Mouse (Mus musculus): ENCODE results near the gene Il20. TPM values are rescaled to one million over a fixed set of nuclear protein-coding genes. Genes with fewer than 3 reads are reported as not detected.

The Il20 gene
- polyA plus RNA-seq (2016; fragmentation: Nextera tagmentation; extraction: Ambion mirVana): not detected in 2 replicates

DNA sequence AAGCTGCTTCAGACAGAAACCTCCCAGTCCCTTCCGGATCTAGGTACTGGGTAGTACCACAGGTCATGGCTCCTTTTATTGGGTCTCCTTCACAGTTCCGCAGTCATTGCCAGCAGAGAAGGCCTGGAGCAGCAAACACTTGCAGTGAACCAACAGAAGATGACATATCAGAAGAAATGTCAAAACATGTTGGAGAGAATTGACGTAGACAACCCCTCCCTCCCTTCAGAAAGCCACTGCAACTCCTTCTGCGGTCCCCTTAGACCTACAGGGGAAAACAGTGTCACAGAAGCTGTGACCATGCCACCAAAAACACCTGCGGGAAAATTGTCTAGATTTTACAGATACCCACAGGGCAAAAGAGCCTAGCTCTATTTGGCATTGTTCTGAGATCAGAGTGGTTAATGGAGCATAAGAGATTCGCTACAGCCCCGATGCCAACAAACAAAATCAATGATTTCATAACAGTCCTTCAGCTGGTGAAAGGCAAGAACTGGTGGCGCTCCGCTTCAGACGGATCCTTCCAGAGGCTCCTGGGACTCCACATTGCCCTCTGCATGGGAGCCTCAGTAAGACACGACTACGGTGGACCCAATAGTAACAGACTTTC, at the start of gene Il20:
Gene Il20 (minus strand): TSS at position 51 of the 610 bp plus-strand sequence.
- Histone ChIP-seq H3K9me3 (no peaks in the 10 kb centered on the region), H3K27me3 (ENCODE audit: poor library complexity, severe bottlenecking) (no peaks in the 10 kb centered on the region), H3K4me1 (no peaks in the 10 kb centered on the region), H3K27ac (no peak within 1 kb of the TSS), H3K4me3 (no peak within 1 kb of the TSS), H3K36me3 (replicated peaks) (no peaks in the 10 kb centered on the region)
- WGBS: 86% methylated on average over 12 of the region's 12 CpGs
- no peak for DNase-seq (ENCODE audit: extremely low spot score, low spot score)

DNA sequence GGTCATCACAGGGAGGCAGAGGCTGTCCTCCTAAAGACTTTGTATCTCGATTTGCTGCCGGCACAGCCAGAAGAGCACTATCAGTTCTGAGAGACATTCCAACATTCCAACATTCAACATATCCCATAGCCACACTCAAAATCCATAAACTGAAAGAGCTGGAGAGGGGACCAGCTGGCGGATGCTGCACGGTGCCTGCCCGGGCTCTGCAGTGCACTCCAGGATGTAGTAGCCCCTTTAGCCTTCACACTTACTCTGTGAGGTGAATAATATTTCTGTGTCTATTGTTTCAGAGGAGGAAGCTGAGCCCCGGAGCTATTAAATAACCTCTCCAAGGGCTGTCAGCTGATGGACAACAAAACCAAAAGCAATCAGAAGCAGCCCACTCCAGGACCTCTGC, 35.7 kb upstream of the Il20 start:
- H3K4me1 ChIP-seq: peaks cover 1% of the 10 kb centered on the region; the same call in 1 of the 2 replicates
- no peak overlapping the region for H3K4me3 ChIP-seq
- no peaks in the 10 kb centered on the region for H3K9me3 ChIP-seq
- no peak for DNase-seq (ENCODE audit: extremely low spot score, low spot score)
- WGBS: 78% methylated on average over 6 of the region's 6 CpGs
- no peaks in the 10 kb centered on the region for H3K36me3 ChIP-seq (replicated peaks)
- H3K27ac ChIP-seq: no peak overlapping the region
- no peaks in the 10 kb centered on the region for H3K27me3 ChIP-seq (ENCODE audit: poor library complexity, severe bottlenecking)

DNA sequence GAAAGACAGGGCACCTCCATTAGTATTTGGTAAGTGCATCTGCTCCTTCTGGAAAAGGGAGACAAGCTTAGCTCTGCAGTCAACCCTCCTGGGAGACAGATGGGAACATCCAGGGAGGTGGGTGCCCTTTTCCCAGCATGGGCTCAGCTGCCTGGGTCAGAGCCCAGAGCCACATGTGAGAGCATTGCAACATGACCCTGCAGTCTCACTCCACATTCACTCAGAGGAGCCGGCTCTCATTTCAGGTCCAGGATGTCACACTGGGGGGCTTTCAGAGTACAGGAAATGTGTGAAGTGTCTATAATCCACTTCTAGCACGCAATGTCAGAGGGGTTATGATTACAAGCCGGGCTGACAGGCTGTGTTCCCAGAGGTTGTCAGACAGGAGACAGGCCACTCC, 30.6 kb upstream of the Il20 start:
- Histone ChIP-seq H3K4me3 (no peak overlapping the region), H3K27ac (no peak overlapping the region), H3K4me1 (peaks cover 11% of the 10 kb centered on the region), H3K36me3 (replicated peaks) (no peaks in the 10 kb centered on the region), H3K27me3 (ENCODE audit: poor library complexity, severe bottlenecking) (no peaks in the 10 kb centered on the region), H3K9me3 (no peaks in the 10 kb centered on the region)
- 68% methylated on average over 3 of the region's 3 CpGs for WGBS
- DNase-seq (ENCODE audit: extremely low spot score, low spot score): no peak

DNA sequence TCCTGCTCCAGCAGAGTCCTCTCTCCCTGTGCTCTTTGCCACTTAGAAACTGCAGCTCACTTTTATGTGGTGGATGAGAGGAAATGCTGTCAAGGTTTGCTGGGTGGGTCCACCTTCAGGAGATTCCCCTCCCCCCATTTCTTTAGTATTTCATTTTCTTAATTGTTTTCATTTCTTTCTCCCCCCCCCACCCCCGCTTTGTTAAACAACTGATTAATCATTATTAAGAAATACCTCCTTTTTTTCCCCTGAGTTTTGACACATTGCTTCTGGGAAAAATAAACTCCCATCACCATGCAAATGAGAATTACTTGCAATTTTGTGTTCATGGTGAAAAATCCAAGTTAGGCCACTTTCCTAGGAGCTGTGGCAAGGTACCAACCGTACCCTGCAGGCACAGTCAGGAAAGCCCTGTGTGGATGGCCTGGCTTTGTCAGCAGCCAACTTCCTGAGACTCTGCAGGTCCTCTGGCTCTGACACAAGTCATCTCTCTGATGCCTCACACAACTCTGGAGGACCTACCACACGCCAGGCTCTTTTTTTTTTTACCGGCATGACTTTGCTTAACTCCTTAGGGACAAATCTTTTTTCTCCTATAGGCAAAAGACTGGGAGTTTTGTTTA, 28.9 kb upstream of the Il20 start, which contains the start of gene Il19:
Gene Il19 (minus strand): TSS at position 51 of the 623 bp plus-strand sequence.
- Histone ChIP-seq H3K27me3 (ENCODE audit: poor library complexity, severe bottlenecking) (no peaks in the 10 kb centered on the region), H3K9me3 (no peaks in the 10 kb centered on the region), H3K4me3 (no peak within 1 kb of the TSS), H3K27ac (no peak within 1 kb of the TSS), H3K36me3 (replicated peaks) (no peaks in the 10 kb centered on the region), H3K4me1 (peaks cover 17% of the 10 kb centered on the region)
- no peak for DNase-seq (ENCODE audit: extremely low spot score, low spot score)
- WGBS: 78% methylated on average over 4 of the region's 4 CpGs

DNA sequence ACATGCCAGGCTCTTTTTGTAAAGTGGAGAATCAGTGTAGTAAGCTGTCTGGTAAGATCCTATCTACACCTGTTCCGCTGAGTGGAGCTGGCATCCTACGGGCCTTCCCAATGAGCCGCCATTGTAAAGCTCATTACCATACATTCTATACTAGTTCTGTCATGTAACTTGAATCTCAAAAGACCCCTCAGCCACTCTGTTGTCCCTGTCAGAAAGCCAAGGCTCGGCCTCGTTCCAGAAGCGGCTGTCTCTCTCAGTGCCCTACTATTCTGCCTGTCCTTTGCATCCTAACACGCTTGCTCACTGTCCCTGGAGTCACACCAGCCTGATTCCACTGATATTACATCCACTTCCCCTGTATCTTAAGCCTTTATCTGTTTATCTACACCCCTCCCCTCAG, 26.9 kb upstream of the Il20 start:
- Histone ChIP-seq H3K27me3 (ENCODE audit: poor library complexity, severe bottlenecking) (no peaks in the 10 kb centered on the region), H3K36me3 (replicated peaks) (no peaks in the 10 kb centered on the region), H3K27ac (no peak overlapping the region), H3K9me3 (no peaks in the 10 kb centered on the region), H3K4me1 (peaks cover 17% of the 10 kb centered on the region), H3K4me3 (no peak overlapping the region)
- DNase-seq (ENCODE audit: extremely low spot score, low spot score): no peak
- 86% methylated on average over 7 of the region's 7 CpGs for WGBS

DNA sequence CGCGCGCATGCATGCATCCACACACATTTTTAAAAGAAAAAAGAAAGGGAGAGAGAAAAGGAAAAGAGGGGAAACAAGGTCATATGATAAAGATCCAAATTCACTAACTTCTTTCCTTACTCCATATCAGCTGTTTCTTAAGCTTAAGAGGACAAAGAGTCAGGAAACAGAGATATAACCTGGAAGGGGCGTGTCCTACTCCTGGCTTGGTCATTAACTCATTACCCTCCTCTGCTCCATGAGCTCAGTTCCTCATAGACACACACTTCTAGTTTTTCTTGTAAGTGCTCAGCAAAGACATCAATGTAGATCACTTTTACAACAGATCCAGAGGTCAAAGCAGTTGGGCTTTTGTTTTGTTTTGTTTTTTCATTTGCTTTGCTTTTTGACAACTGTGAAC, 25.9 kb upstream of the Il20 start:
- no peak overlapping the region for H3K4me3 ChIP-seq
- WGBS: 90% methylated on average over 4 of the region's 4 CpGs
- no peaks in the 10 kb centered on the region for H3K27me3 ChIP-seq (ENCODE audit: poor library complexity, severe bottlenecking)
- no peaks in the 10 kb centered on the region for H3K9me3 ChIP-seq
- DNase-seq (ENCODE audit: extremely low spot score, low spot score): no peak
- peaks cover 22% of the 10 kb centered on the region for H3K4me1 ChIP-seq
- H3K36me3 ChIP-seq (replicated peaks): no peaks in the 10 kb centered on the region
- no peak overlapping the region for H3K27ac ChIP-seq

DNA sequence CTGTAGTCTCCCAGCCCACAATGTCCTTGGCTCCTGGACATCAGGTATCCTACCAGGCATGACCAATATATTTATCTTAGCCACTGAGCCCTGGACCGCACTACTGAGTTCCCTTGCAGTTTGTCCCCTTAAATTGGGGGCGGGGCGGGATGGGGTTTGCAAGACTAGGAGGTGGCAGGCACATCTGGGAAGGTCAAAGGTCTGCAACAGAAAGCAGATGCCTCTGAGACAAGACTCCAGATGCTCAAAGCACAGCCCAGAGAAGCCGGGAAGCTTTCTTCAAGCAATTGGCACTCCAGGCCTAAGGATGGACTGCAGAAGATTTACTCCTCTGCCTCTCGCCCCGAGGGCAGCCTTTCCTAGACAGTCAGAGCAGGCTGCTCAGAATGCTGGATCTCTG, 25.1 kb upstream of the Il20 start:
- H3K27ac ChIP-seq: no peak overlapping the region

DNA sequence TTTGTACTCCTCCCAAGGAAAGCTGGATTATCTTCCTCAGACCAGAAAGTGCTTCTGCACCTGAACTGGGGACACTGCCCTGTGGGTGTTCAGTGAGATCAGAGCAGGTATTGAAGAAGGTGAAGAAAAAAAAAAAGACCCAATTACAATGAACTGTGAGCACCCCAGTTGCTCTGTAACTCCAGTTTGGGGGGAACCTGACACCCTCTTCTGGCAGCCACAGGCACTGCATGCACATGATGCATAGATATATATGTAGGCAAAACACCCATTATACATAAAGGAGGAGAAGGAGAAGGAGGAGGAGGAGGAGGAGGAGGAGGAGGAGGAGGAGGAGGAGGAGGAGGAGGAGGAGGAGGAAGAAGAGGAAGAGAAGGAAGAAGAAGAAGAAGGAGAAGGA, 15.2 kb upstream of the Il20 start:
- no peaks in the 10 kb centered on the region for H3K36me3 ChIP-seq (replicated peaks)
- H3K27me3 ChIP-seq (ENCODE audit: poor library complexity, severe bottlenecking): no peaks in the 10 kb centered on the region
- no peak overlapping the region for H3K4me3 ChIP-seq
- H3K27ac ChIP-seq: no peak overlapping the region
- no peak for DNase-seq (ENCODE audit: extremely low spot score, low spot score)
- no peaks in the 10 kb centered on the region for H3K4me1 ChIP-seq
- no peaks in the 10 kb centered on the region for H3K9me3 ChIP-seq

More for the DNA sequence above, 25.1 kb upstream of the Il20 start:
- Histone ChIP-seq H3K36me3 (replicated peaks) (no peaks in the 10 kb centered on the region), H3K9me3 (no peaks in the 10 kb centered on the region), H3K27me3 (ENCODE audit: poor library complexity, severe bottlenecking) (no peaks in the 10 kb centered on the region), H3K4me3 (no peak overlapping the region), H3K4me1 (peaks cover 16% of the 10 kb centered on the region; the same call in 1 of the 2 replicates)
- 49% methylated on average over 6 of the region's 6 CpGs for WGBS
- DNase-seq (ENCODE audit: extremely low spot score, low spot score): peak; percentile 22

DNA sequence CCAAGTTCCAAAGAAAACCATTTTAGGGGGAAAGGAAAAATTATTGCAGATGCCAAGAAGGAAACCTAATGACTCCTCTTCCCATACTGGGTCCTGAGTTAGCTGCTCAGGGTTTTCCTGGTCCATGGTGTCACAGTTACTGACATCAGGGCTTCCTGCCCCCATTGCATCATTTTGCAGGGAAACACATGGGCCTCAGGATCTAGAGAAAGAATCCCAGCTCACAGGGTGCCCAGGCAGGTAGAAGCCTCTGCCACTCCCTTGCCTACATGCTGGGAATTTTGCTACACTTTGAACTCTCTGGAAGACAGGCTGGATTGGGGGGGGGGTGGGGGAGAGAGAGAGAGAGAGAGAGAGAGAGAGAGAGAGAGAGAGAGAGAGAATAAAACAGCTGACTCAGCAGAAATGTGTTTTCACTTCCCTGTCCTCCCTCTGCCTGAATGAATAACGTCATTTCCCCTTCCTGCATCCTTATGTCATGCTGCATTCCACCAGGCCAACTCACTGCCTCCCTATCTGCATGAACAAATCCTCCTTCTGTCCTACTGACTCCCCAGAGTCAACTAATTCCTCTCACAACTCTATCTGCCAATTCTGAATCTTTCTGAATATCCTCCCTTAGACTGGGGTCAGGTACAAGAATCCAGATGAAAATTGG, 7.2 kb upstream of the Il20 start:
- DNase-seq (ENCODE audit: extremely low spot score, low spot score): no peak
- WGBS: 67% methylated on average over 1 of the region's 1 CpGs
- no peaks in the 10 kb centered on the region for H3K9me3 ChIP-seq
- H3K27ac ChIP-seq: no peak overlapping the region
- H3K4me3 ChIP-seq: no peak overlapping the region
- H3K36me3 ChIP-seq (replicated peaks): no peaks in the 10 kb centered on the region
- H3K27me3 ChIP-seq (ENCODE audit: poor library complexity, severe bottlenecking): no peaks in the 10 kb centered on the region
- H3K4me1 ChIP-seq: no peaks in the 10 kb centered on the region

DNA sequence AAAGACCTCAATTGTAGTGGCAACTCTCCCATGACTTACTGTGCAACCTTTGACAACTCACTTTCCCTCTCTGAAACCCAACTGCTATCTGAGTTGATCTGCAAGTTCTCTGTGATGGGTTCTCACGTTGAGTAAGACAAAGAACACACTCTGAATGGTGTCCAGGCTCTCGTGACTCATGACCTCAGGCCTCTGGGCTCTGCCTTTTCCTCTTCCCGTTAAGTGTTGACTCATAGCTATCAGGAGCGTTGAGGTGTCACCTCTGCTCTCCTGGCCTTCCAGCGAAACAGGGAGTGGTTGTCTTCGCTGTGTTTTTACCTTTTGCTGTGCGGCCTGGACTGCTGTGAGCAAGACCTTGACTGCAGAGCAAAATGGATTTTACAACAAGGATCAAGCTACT, 8.7 kb downstream of the Il20 start:
- H3K27me3 ChIP-seq (ENCODE audit: poor library complexity, severe bottlenecking): no peaks in the 10 kb centered on the region
- no peak overlapping the region for H3K27ac ChIP-seq
- no peaks in the 10 kb centered on the region for H3K9me3 ChIP-seq
- DNase-seq (ENCODE audit: extremely low spot score, low spot score): no peak
- no peaks in the 10 kb centered on the region for H3K4me1 ChIP-seq
- H3K4me3 ChIP-seq: no peak overlapping the region
- 84% methylated on average over 7 of the region's 7 CpGs for WGBS
- no peaks in the 10 kb centered on the region for H3K36me3 ChIP-seq (replicated peaks)

DNA sequence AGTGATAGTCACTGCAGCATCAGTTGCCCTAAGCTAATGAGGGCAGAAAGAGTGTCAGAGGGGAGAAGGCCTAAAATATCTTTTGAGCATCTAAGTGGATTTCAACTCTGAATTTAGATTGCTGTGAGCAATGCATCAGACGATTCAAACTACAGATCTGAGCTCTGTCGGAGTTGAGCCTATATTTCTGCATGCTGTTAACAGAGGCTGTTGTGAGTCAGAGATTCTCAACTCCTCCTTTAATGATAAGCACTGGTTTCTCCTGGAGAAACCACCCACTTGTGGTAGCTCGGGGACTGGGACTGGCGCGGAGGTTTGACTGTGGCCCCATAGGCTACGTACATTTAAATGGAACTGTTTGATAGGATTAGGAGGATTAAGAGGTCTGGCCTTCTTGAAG, 16.8 kb downstream of the Il20 start:
- Histone ChIP-seq H3K27me3 (ENCODE audit: poor library complexity, severe bottlenecking) (no peaks in the 10 kb centered on the region), H3K36me3 (replicated peaks) (no peaks in the 10 kb centered on the region), H3K4me1 (no peaks in the 10 kb centered on the region; the same call in 1 of the 2 replicates), H3K27ac (no peak overlapping the region), H3K4me3 (no peak overlapping the region), H3K9me3 (no peaks in the 10 kb centered on the region)
- DNase-seq (ENCODE audit: extremely low spot score, low spot score): no peak
- 26% methylated on average over 6 of the region's 6 CpGs for WGBS

DNA sequence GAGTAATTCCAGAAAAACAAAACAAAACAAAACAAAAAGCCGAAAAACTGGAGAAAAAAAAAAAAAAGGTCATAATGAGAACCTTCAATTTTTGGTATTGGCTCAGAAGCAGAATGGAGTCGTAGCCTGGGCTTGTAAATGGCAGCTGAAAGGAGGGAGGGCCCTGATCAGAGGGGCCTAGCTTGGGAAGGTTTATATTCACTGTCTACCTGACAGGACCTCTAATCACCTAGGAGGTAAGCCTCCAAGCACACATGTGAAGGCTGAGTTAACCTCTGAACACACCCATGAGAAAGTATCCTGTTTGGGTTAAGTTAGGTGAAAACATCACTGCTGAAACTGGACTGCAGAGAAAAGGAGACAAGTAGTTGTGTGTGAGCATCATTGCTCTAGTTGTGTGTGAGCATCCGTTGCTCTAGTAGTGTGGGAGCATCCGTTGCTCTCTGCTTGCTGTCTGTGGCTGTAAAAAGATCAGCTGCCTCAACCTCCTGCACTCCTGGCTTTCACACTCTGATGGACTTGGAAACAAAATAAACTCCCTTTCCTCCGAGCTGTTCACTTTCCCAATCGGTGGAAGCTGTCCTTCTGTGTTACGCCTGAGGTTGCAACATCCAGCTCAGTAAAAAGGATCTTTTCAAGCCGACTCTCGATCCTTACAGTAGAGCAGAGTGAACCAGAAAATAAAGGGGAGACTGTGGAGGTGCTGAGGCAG, 17.8 kb downstream of the Il20 start:
- Histone ChIP-seq H3K4me3 (no peak overlapping the region), H3K36me3 (replicated peaks) (no peaks in the 10 kb centered on the region), H3K27ac (no peak overlapping the region), H3K4me1 (no peaks in the 10 kb centered on the region; the same call in 1 of the 2 replicates), H3K9me3 (no peaks in the 10 kb centered on the region), H3K27me3 (ENCODE audit: poor library complexity, severe bottlenecking) (no peaks in the 10 kb centered on the region)
- WGBS: 70% methylated on average over 9 of the region's 9 CpGs
- DNase-seq (ENCODE audit: extremely low spot score, low spot score): no peak

DNA sequence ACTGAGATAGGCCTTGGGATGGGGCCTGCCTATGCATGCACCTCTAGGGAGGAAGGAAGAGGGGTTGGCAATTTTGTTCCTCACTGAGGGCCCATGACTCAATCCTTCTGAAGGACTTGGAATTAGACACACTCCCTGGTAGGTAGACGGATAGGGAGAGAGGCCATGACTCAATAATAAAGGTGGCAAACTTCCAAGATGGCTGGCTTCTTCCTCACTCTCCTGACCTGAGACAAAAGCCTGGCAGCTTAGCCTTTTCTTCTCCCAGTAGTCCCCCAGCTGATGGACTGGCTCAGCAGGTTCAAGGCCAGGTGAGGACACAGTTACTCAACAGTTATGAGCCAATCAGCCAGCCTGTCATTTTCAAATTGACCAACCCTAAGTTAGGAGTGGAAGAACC, 18.8 kb downstream of the Il20 start:
- Histone ChIP-seq H3K27ac (no peak overlapping the region), H3K9me3 (no peaks in the 10 kb centered on the region), H3K4me1 (no peaks in the 10 kb centered on the region; the same call in 1 of the 2 replicates), H3K27me3 (ENCODE audit: poor library complexity, severe bottlenecking) (no peaks in the 10 kb centered on the region), H3K4me3 (no peak overlapping the region), H3K36me3 (replicated peaks) (no peaks in the 10 kb centered on the region)
- 74% methylated on average over 1 of the region's 1 CpGs for WGBS
- no peak for DNase-seq (ENCODE audit: extremely low spot score, low spot score)
